ENCODE assay signal across 12 mouse cellular contexts in genomic region chr12:28622167-28622532, GRCm38 (mm10). TPM values are rescaled to one million over a fixed set of nuclear protein-coding genes. Genes with fewer than 3 reads are reported as not detected.
A peak's percentile ranks its signal among the peaks of the same experiment; 100 is the strongest.
DNase-seq lines count a peak whose midpoint lies in the region; ATAC-seq and TF ChIP-seq lines count a peak whose summit lies in the region.
"Had no signal": no experiment of that assay in that cellular context is flagged by ENCODE, and none has a peak within 500 bp of the region (broad histone marks: within the 10 kb centered on the region; RNA-seq: fewer than 3 reads in every experiment).

No protein-coding gene starts in this region.

- no peaks in the 10 kb centered on the region for H3K36me3 ChIP-seq in stomach, postnatal 0 days (ENCODE audit: control insufficient read depth, insufficient read depth, low read length)
- H3K36me3 ChIP-seq: G1E; hindbrain, embryonic 12.5 days had no signal

- ATAC-seq in stomach, postnatal 0 days (ENCODE audit: low FRiP score, low TSS enrichment), result no peak

- H3K4me1 ChIP-seq in stomach, postnatal 0 days (replicated peaks; ENCODE audit: control insufficient read depth, insufficient read depth), result peaks cover 3% of the 10 kb centered on the region; the same call in 1 of the 2 replicates

- no peak overlapping the region for H3K4me3 ChIP-seq in stomach, postnatal 0 days (ENCODE audit: low read depth, low read length)
- H3K4me3 ChIP-seq: hindbrain, embryonic 12.5 days had no signal

- H3K4me2 ChIP-seq in stomach, postnatal 0 days (replicated peaks; ENCODE audit: low read depth), result no peak overlapping the region
- H3K4me2 ChIP-seq: hindbrain, embryonic 12.5 days had no signal

- 18% methylated on average over 5 of the region's 5 CpGs for WGBS in stomach, postnatal 0 days

- H3K27ac ChIP-seq in stomach, postnatal 0 days (replicated peaks), result no peak overlapping the region
- H3K27ac ChIP-seq: hindbrain, embryonic 12.5 days had no signal

- peak; percentile 27 for DNase-seq in kidney, postnatal 10 days
- no peak for DNase-seq in kidney, adult 11 months
- DNase-seq in right cerebral cortex, adult 18-20 months, result peak; percentile 44
- no peak for DNase-seq in right cerebral cortex, postnatal 25 days
- DNase-seq in left cerebral cortex, adult 18-20 months (ENCODE audit: low spot score in 2 of 2), result peak; percentile 33 to 50
- peak; percentile 25 for DNase-seq in stomach, postnatal 0 days (ENCODE audit: low spot score)
- no peak for DNase-seq in adrenal gland, adult 2 months
- DNase-seq: cerebellum, adult 11-12 months; thymus, postnatal 36 days had no signal

- H3K9me3 ChIP-seq in stomach, postnatal 0 days (ENCODE audit: control insufficient read depth, low read length), result no peaks in the 10 kb centered on the region
- H3K9me3 ChIP-seq: G1E; hindbrain, embryonic 12.5 days had no signal

- no peak overlapping the region for H3K9ac ChIP-seq in stomach, postnatal 0 days (ENCODE audit: low read length)
- H3K9ac ChIP-seq: hindbrain, embryonic 12.5 days had no signal

- no peaks in the 10 kb centered on the region for H3K27me3 ChIP-seq in stomach, postnatal 0 days (ENCODE audit: control insufficient read depth, insufficient read depth, low read length)
- H3K27me3 ChIP-seq: hindbrain, embryonic 12.5 days had no signal

- no peak for TF ChIP-seq EP300 in stomach, postnatal 0 days (optimal IDR thresholded peaks at IDR 0.05)

- TF ChIP-seq CTCF in stomach, postnatal 0 days (IDR thresholded peaks at IDR 0.05; ENCODE audit: low read depth), result no peak

RNA-seq across cellular contexts. Expression of gene Colec11, which starts 1.0 kb away (rescaled TPM):
- under 1 TPM; 0.30 to 0.58 TPM for total RNA-seq in left cerebral cortex, adult 18-20 months (2021)
- polyA plus RNA-seq in stomach, postnatal 0 days (2015; fragmentation: Nextera tagmentation; extraction: Ambion mirVana), result 0.57 and 0.85 TPM in 2 replicates
- total RNA-seq in adrenal gland, adult 2 months (2021), result 1 to 10 TPM; 4.1 to 4.5 TPM
- 1.9 and 2.2 TPM in 2 replicates for polyA plus RNA-seq in adrenal gland, adult 2 months (2012; rRNA removed)
- polyA plus RNA-seq: G1E had no signal

RNA-seq across cellular contexts. Expression of gene Rps7, which starts 13.6 kb away (rescaled TPM):
- total RNA-seq in left cerebral cortex, adult 18-20 months (2021), result 100 to 1,000 TPM; 302 to 311 TPM
- 726 and 771 TPM in 2 replicates for polyA plus RNA-seq in stomach, postnatal 0 days (2015; fragmentation: Nextera tagmentation; extraction: Ambion mirVana)
- 100 to 1,000 TPM; 166 to 524 TPM for total RNA-seq in adrenal gland, adult 2 months (2021)
- 79.2 and 83.3 TPM in 2 replicates for polyA plus RNA-seq in adrenal gland, adult 2 months (2012; rRNA removed)

RNA-seq across cellular contexts. Expression of gene Rnaseh1, which starts 27.3 kb away (rescaled TPM):
- 10 to 100 TPM; 13.1 to 16.2 TPM for total RNA-seq in left cerebral cortex, adult 18-20 months (2021)
- polyA plus RNA-seq in stomach, postnatal 0 days (2015; fragmentation: Nextera tagmentation; extraction: Ambion mirVana), result 17.2 and 18.1 TPM in 2 replicates
- 10 to 100 TPM in 1 of 2 experiments, 1 to 10 TPM in 1; 9.5 to 14.7 TPM for total RNA-seq in adrenal gland, adult 2 months (2021)
- polyA plus RNA-seq in adrenal gland, adult 2 months (2012; rRNA removed), result 4.0 and 5.1 TPM in 2 replicates

RNA-seq across cellular contexts. Expression of gene Allc, which starts 39.8 kb away (rescaled TPM):
- under 1 TPM; 0.72 to 0.82 TPM for total RNA-seq in left cerebral cortex, adult 18-20 months (2021)
- not detected in 2 replicates for polyA plus RNA-seq in stomach, postnatal 0 days (2015; fragmentation: Nextera tagmentation; extraction: Ambion mirVana)
- not detected for total RNA-seq in adrenal gland, adult 2 months (2021)
- not detected in 2 replicates for polyA plus RNA-seq in adrenal gland, adult 2 months (2012; rRNA removed)
- total RNA-seq: adrenal gland, adult 18-20 months had no signal
- polyA plus RNA-seq: G1E; hindbrain, embryonic 12.5 days had no signal

RNA-seq across cellular contexts. Expression of gene Adi1, which starts 52.9 kb away (rescaled TPM):
- 10 to 100 TPM; 36.5 to 37.2 TPM for total RNA-seq in left cerebral cortex, adult 18-20 months (2021)
- polyA plus RNA-seq in stomach, postnatal 0 days (2015; fragmentation: Nextera tagmentation; extraction: Ambion mirVana), result 50.9 and 55.2 TPM in 2 replicates
- 10 to 100 TPM; 80.5 to 83.4 TPM for total RNA-seq in adrenal gland, adult 2 months (2021)
- polyA plus RNA-seq in adrenal gland, adult 2 months (2012; rRNA removed), result 10.6 and 12.3 TPM in 2 replicates

Comparison
In these comparisons a context has a peak if more than half of its experiments do, and no peak if none do; other contexts are left out.
1. DNase-seq: peak in kidney, postnatal 10 days (single experiment), right cerebral cortex, adult 18-20 months (single experiment), left cerebral cortex, adult 18-20 months (2 of 2) and stomach, postnatal 0 days (single experiment); none in kidney, adult 11 months (single experiment), right cerebral cortex, postnatal 25 days (single experiment) and adrenal gland, adult 2 months (single experiment).